Mouse (Mus musculus) kidney, embryonic 14.5 days (tissue): ENCODE data around the gene Grin2d. TPM values are rescaled to one million over a fixed set of nuclear protein-coding genes. Genes with fewer than 3 reads are reported as not detected.
A peak's percentile ranks its signal among the peaks of the same experiment; 100 is the strongest.
"Not testable (repeated sequence)": the region's sequence is repeated elsewhere in the genome, so short reads cannot be mapped to it uniquely, and the experiment has no call there.

Experiments
- ATAC-seq: fragments of 200-750 bp; cut with Nextera tagmentation; 2 replicates; pipeline ENCODE4 v1.8.0; 2017; ENCODE audit warnings: moderate number of reproducible peaks, mild to moderate bottlenecking, moderate TSS enrichment, moderate library complexity; ENCODE audit not compliant: low FRiP score, low TSS enrichment
- H3K27ac ChIP-seq: fragments of 300-500 bp; sonication (generic); 2 replicates; pipeline ENCODE4 v1.5.1; 2014; ENCODE audit warnings: low read depth, mild to moderate bottlenecking, low read length, moderate library complexity, mixed read lengths
- H3K27me3 ChIP-seq: fragments of 300-500 bp; sonication (generic); 2 replicates; pipeline ENCODE4 v1.6.1; 2014; ENCODE audit warnings: mild to moderate bottlenecking, low read length; ENCODE audit not compliant: control insufficient read depth, insufficient read depth
- H3K36me3 ChIP-seq: fragments of 300-500 bp; sonication (generic); 2 replicates; pipeline ENCODE4 v1.6.1; 2014; ENCODE audit warnings: low read length, mixed read lengths; ENCODE audit not compliant: control insufficient read depth, insufficient read depth
- H3K4me1 ChIP-seq: fragments of 300-500 bp; sonication (generic); 2 replicates; pipeline ENCODE4 v1.6.1; 2014; ENCODE audit warnings: low read length, mixed read lengths; ENCODE audit not compliant: control insufficient read depth, insufficient read depth
- H3K4me2 ChIP-seq: fragments of 300-500 bp; sonication (generic); replicated peaks from 2 replicates; pipeline ENCODE4 v1.6.1; 2014; ENCODE audit warnings: low read depth, mild to moderate bottlenecking, low read length
- H3K4me3 ChIP-seq: fragments of 300-500 bp; sonication (generic); 2 replicates; pipeline ENCODE4 v1.5.1; 2014; ENCODE audit warnings: mild to moderate bottlenecking, low read length
- H3K9ac ChIP-seq: fragments of 300-500 bp; sonication (generic); 2 replicates; pipeline ENCODE4 v1.6.1; 2014; ENCODE audit warnings: low read depth, mild to moderate bottlenecking, low read length, moderate library complexity
- H3K9me3 ChIP-seq: fragments of 300-500 bp; sonication (generic); 2 replicates; pipeline ENCODE4 v1.6.1; 2016; ENCODE audit warnings: low read length; ENCODE audit not compliant: control insufficient read depth
- WGBS: fragments of 180-500 bp; shearing (Covaris S2); extraction: QIAGEN DNeasy Blood & Tissue Kit; methylation state at CpG from one replicate; pipeline ENCODE4 v1.1.7; 2014; 5-methylcytosine and 5-hydroxymethylcytosine counted together
- polyA plus RNA-seq: library from polyadenylated mRNA; unstranded; fragments of >200 nt; fragmentation: Nextera tagmentation; extraction: Ambion mirVana; gene quantifications from 2 replicates; pipeline ENCODE4 v1.2.1, GENCODE M21; 2014

Gene Grin2d
- 0.28 and 0.37 TPM in 2 replicates for polyA plus RNA-seq

- not testable (repeated sequence) for H3K4me2 ChIP-seq, H3K9ac ChIP-seq, H3K27me3 ChIP-seq, H3K9me3 ChIP-seq, H3K4me3 ChIP-seq, H3K27ac ChIP-seq, ATAC-seq, H3K4me1 ChIP-seq
- H3K36me3 ChIP-seq, result peaks cover 87% of the 10 kb centered on the region
- 97% methylated on average over 1 of the region's 1 CpGs for WGBS
Observed at GRCm38 (mm10) chr7:45878278-45878677, at the start of gene Grin2d. Gene Grin2d, minus strand, starts transcription at chr7:45878378.

GRCm38 (mm10) chr7:45924429-45924816, 46.2 kb upstream of the Grin2d start:
- no peak; the same call in 1 of the 2 replicates for ATAC-seq
- Histone ChIP-seq H3K9me3 (0 out of 2 replicates have a peak, but pooled peaks cover 4% of the 10 kb centered on the region), H3K36me3 (no peaks in the 10 kb centered on the region), H3K4me3 (peak overlapping the region; percentile 40), H3K4me2 (peak overlapping the region; percentile 68), H3K27me3 (no peaks in the 10 kb centered on the region), H3K4me1 (peaks cover 35% of the 10 kb centered on the region), H3K27ac (peak overlapping the region; percentile 90), H3K9ac (peak overlapping the region; percentile 56; the same call in 1 of the 2 replicates)
- 7% methylated on average over 14 of the region's 14 CpGs for WGBS

GRCm38 (mm10) chr7:45923762-45924428, 45.7 kb upstream of the Grin2d start, which contains the start of gene Ccdc114:
Gene Ccdc114, plus strand, starts transcription at chr7:45924072.
- H3K9ac ChIP-seq, result peak within 1 kb of the TSS; percentile 56; the same call in 1 of the 2 replicates
- 2% methylated on average over 24 of the region's 24 CpGs for WGBS
- H3K4me3 ChIP-seq, result peak within 1 kb of the TSS; percentile 40
- no peaks in the 10 kb centered on the region for H3K36me3 ChIP-seq
- H3K4me2 ChIP-seq, result peak within 1 kb of the TSS; percentile 68
- H3K4me1 ChIP-seq, result peaks cover 39% of the 10 kb centered on the region
- 0 out of 2 replicates have a peak, but pooled peaks cover 4% of the 10 kb centered on the region for H3K9me3 ChIP-seq
- no peaks in the 10 kb centered on the region for H3K27me3 ChIP-seq
- ATAC-seq, result peak; percentile 69
- peak within 1 kb of the TSS; percentile 90 for H3K27ac ChIP-seq

GRCm38 (mm10) chr7:45922928-45923761, 45.0 kb upstream of the Grin2d start:
- Histone ChIP-seq H3K27me3 (no peaks in the 10 kb centered on the region), H3K9ac (peak overlapping the region; percentile 44; the same call in 1 of the 2 replicates), H3K4me1 (peaks cover 41% of the 10 kb centered on the region), H3K4me3 (peak overlapping the region; percentile 40), H3K4me2 (peak overlapping the region; percentile 68), H3K36me3 (no peaks in the 10 kb centered on the region; the same call in 1 of the 2 replicates), H3K27ac (peak overlapping the region; percentile 90), H3K9me3 (0 out of 2 replicates have a peak, but pooled peaks cover 4% of the 10 kb centered on the region)
- ATAC-seq, result peak; percentile 92
- WGBS, result 1% methylated on average over 37 of the region's 37 CpGs

- Histone ChIP-seq H3K4me3 (no peak overlapping the region), H3K27me3 (no peaks in the 10 kb centered on the region), H3K4me1 (peaks cover 52% of the 10 kb centered on the region), H3K9ac (no peak overlapping the region), H3K36me3 (no peaks in the 10 kb centered on the region; the same call in 1 of the 2 replicates), H3K4me2 (peak overlapping the region; percentile 68), H3K9me3 (0 out of 2 replicates have a peak, but pooled peaks cover 4% of the 10 kb centered on the region), H3K27ac (peak overlapping the region; percentile 90)
- 81% methylated on average over 12 of the region's 12 CpGs for WGBS
- ATAC-seq, result no peak
Observed at GRCm38 (mm10) chr7:45921950-45922600, 43.9 kb upstream of the Grin2d start.

GRCm38 (mm10) chr7:45921242-45921621, 43.1 kb upstream of the Grin2d start, which contains the start of gene Emp3:
Gene Emp3, minus strand, starts transcription at chr7:45921404.
- Histone ChIP-seq H3K4me2 (peak within 1 kb of the TSS; percentile 50), H3K9me3 (0 out of 2 replicates have a peak, but pooled peaks cover 4% of the 10 kb centered on the region), H3K27me3 (no peaks in the 10 kb centered on the region), H3K4me1 (peaks cover 58% of the 10 kb centered on the region), H3K9ac (peak within 1 kb of the TSS; percentile 65), H3K36me3 (no peaks in the 10 kb centered on the region; the same call in 1 of the 2 replicates), H3K27ac (peak within 1 kb of the TSS; percentile 90), H3K4me3 (peak within 1 kb of the TSS; percentile 46)
- no peak for ATAC-seq
- WGBS, result 22% methylated on average over 9 of the region's 9 CpGs

GRCm38 (mm10) chr7:45920583-45921241, 42.5 kb upstream of the Grin2d start:
- no peak for ATAC-seq
- peaks cover 63% of the 10 kb centered on the region for H3K4me1 ChIP-seq
- WGBS, result 30% methylated on average over 9 of the region's 9 CpGs

GRCm38 (mm10) chr7:45919761-45920160, 41.6 kb upstream of the Grin2d start:
- no peak for ATAC-seq
- H3K27ac ChIP-seq, result peak overlapping the region; percentile 89; the same call in 1 of the 2 replicates
- peaks cover 60% of the 10 kb centered on the region for H3K4me1 ChIP-seq
- no peaks in the 10 kb centered on the region for H3K27me3 ChIP-seq
- H3K9me3 ChIP-seq, result 0 out of 2 replicates have a peak, but pooled peaks cover 1% of the 10 kb centered on the region
- WGBS, result 76% methylated on average over 4 of the region's 4 CpGs
- H3K4me2 ChIP-seq, result peak overlapping the region; percentile 50
- H3K4me3 ChIP-seq, result peak overlapping the region; percentile 46
- peak overlapping the region; percentile 65; the same call in 1 of the 2 replicates for H3K9ac ChIP-seq
- no peaks in the 10 kb centered on the region; the same call in 1 of the 2 replicates for H3K36me3 ChIP-seq

More at GRCm38 (mm10) chr7:45920583-45921241, 42.5 kb upstream of the Grin2d start:
- Histone ChIP-seq H3K27ac (peak overlapping the region; percentile 89), H3K4me2 (peak overlapping the region; percentile 50), H3K9ac (peak overlapping the region; percentile 65), H3K4me3 (peak overlapping the region; percentile 46), H3K27me3 (no peaks in the 10 kb centered on the region), H3K9me3 (0 out of 2 replicates have a peak, but pooled peaks cover 4% of the 10 kb centered on the region), H3K36me3 (no peaks in the 10 kb centered on the region; the same call in 1 of the 2 replicates)
